Mouse (Mus musculus): ENCODE measurements around the gene Ndufb4. TPM values are rescaled to one million over a fixed set of nuclear protein-coding genes. Genes with fewer than 3 reads are reported as not detected.

Ndufb4 gene
- polyA plus RNA-seq (2015; fragmentation: Nextera tagmentation; extraction: Ambion mirVana): 144 and 152 TPM in 2 replicates

GRCm38 (mm10) chr16:37653731-37654657 lies at the start of gene Ndufb4:
TSS of gene Ndufb4 (minus strand) at chr16:37654453.

Other genes with a start within 250 kb of the Ndufb4 start
- 8.8 and 9.9 TPM in 2 replicates for gene Gtf2e1, start 114.7 kb downstream of the Ndufb4 start, polyA plus RNA-seq (2015; fragmentation: Nextera tagmentation; extraction: Ambion mirVana)
- gene Rabl3, start 114.6 kb downstream of the Ndufb4 start, polyA plus RNA-seq (2015; fragmentation: Nextera tagmentation; extraction: Ambion mirVana): 11.4 and 11.5 TPM in 2 replicates
- 0.21 TPM in 1 of 2 replicates, not detected in the other for gene Hgd, start 74.3 kb downstream of the Ndufb4 start, polyA plus RNA-seq (2015; fragmentation: Nextera tagmentation; extraction: Ambion mirVana)
- 405 and 464 TPM in 2 replicates for gene Fstl1, start 122.4 kb upstream of the Ndufb4 start, polyA plus RNA-seq (2015; fragmentation: Nextera tagmentation; extraction: Ambion mirVana)
- 0.39 TPM in 1 of 2 replicates, not detected in the other for gene Gm36028, start 206.7 kb upstream of the Ndufb4 start, polyA plus RNA-seq (2015; fragmentation: Nextera tagmentation; extraction: Ambion mirVana)
- 22.8 and 28.7 TPM in 2 replicates for gene Lrrc58, start 213.9 kb upstream of the Ndufb4 start, polyA plus RNA-seq (2015; fragmentation: Nextera tagmentation; extraction: Ambion mirVana)

Data from skeletal muscle tissue, postnatal 0 days (tissue).